Mouse (Mus musculus) naive thymus-derived CD4-positive, alpha-beta T cell, adult 2 months (primary cell): ENCODE data around the gene Capn8.
A peak's percentile ranks its signal among the peaks of the same experiment; 100 is the strongest.
"Not testable (repeated sequence)": the region's sequence is repeated elsewhere in the genome, so short reads cannot be mapped to it uniquely, and the experiment has no call there.

Experiments used
- DNase-seq: peaks from one replicate; pipeline ENCODE4 v3.0.0-alpha.2; 2011; ENCODE audit warnings: low read depth

Gene Capn8

DNA sequence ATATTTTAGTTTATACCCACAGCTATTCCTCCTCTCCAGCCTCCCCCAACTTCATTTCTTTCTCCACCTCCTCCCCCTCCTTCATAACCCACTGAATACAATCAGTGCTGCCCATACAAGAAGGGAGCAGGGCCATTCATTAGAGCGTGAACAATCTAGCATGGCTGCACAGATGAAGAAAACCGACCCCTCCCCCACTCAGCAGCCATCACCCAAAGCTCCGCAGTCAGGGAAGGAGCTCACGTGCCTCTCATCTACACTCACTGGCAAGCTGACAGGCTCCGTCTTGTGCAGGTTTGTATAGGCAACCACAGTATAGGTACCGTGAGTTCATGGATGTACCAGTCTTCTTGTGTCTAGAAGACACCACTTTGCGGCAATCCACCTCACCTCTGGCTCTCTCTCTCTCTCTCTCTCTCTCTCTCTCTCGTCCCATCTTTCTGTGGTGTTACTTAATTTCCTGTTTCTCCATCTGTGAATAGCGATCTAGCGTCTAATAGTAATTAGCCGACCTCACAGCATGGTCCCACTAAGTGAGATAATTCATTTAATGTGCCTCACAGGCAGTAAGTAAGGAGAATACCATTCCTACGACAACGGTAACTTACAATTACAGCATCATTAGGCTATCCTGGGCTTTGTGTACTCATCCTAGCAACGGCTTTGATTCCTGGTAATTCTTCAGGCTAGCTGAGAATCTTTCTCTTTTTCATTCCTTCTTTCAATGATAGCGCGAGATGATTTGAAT is 53.6 kb downstream of the Capn8 start:
- no peak for DNase-seq

DNA sequence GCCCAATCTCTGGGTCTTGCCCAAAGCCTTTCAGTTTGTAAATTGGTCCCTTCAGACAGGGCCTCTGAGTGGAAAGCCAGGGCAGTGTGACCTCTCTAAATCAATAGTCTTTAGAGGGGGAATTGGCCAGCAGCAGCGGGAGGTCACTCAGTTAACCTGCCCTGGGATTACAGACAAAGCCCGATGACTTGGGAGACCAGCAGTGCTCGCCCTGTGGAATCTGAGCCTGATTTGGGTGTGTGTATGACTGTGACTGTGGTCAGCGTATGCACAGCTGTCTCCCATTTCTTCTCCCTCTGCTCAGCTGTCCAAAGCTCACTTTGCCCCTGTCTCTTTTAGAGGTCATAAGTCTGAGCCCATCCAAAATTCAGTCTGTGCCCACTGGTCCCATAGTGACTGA is 55.7 kb downstream of the Capn8 start:
- no peak for DNase-seq

DNA sequence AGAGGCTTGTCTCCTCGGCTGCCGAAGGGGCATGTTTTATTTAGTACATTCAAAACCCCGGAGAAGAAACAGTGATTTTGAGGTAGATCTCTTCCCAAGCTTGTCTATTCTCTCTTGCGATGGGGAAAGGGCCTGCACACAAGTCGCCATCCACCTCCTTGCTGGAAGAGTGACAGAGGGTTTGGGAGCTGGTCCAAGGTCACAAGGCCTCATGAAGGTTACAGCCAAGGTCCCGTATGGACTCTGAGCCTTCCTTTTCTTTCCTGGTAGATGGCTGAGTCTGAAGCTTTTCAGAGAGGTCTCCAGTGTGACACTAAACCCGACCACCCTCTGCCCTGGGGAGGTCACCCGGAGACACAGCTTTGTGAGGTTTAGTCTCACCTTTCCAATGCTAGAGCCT is 56.4 kb downstream of the Capn8 start:
- no peak for DNase-seq

DNA sequence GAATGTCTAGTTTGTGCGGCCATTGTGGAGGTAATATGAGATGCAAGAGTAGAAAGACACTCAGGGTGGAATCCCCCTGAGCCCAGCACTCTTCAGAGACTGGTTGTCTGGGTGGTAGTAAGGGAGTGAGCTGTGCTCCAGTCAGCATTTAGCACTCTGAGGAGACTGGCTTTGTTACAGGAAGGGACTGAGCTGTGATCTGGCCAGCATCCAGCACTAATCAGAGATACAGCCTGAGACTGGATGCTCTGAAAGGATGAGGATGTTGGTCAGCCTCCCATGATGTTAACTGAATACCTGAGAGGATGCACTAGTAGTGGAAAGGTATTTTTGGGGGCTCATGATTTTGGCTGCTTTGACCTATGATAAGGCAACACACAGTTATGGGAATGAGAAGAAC is 61.4 kb downstream of the Capn8 start:
- no peak for DNase-seq

DNA sequence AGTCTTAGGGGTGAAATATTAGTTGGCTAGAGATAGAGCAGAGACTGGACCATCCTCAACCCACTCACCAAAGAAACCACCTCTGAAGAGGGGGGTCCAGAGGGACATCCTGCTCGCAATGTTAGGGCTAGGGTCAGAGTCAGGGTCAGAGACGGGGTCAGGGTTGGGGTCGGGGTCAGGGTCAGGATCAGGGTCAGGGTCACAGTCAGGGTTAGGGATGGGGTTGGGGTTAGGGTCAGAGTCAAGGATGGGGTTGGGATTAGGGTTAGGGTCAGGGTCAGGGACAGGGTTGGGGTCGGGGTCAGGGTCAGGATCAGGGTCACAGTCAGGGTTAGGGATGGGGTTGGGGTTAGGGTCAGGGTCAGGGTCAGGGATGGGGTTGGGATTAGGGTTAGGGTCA is 64.4 kb downstream of the Capn8 start:
- no peak for DNase-seq

DNA sequence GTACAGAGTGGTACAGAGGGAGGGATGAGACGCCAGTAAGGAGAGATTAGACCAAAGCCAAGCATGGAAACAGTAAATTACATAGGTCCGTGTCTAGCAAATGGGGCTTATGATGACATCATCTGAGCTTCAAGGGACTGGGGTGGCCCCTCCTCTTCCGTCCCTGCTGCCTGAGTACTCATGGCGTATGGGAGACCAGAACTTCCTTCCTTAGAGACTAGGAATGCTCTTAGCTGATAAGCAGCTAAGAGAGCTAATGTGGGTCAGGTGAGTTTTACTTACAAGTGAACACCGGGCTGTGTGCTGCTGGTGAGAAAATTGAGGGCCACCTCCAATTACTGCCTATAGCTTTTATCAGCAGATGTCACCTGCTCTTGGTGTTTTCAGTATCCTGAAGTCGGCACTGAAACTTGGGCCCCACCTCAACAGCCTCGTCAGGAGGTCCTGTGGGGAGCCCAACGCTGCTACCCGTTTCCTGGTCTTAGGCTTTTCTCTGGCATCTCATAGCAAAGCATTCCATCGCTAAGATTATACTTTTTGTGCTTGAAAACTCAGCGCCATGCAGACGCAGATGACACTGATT is 69.0 kb downstream of the Capn8 start:
- no peak for DNase-seq

DNA sequence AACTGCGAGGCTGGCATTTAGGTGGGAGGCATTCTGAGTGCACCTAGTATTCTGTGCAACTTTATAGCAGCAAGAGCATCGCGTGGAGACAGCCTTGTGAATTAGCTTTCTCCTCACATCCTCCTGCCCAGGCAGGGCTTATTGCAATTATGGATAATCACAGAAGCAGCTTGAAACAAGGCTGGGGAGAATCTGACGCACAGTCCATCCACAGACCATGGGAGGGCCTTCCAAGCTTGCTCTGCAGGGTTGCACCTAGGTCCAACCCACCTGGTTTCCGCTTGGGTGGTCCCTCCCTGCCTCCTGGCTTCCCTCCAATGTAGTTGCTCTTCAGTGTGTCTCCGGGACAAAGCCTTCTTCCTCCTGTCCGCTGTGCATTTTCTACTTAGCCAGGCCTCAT is 74.2 kb downstream of the Capn8 start:
- DNase-seq: no peak

DNA sequence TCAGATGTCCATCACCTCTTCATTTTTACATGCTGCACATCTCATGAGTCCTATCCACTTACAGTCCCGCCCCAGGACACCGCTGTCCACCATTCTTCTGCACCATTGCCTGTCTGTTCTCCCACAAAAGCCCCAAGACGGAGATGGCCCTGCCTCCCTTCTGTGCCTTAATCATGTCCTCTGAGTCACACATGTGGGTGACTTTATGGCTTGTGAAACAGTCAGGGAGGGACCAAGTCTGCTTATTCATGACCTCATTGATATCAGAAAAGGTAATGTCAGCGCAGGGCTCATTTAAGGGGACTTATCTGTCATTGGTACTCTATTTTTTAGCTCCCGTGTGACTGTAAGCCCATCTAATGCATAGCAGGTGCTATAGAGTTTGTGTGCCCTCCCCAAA is 74.6 kb downstream of the Capn8 start:
- no peak for DNase-seq

DNA sequence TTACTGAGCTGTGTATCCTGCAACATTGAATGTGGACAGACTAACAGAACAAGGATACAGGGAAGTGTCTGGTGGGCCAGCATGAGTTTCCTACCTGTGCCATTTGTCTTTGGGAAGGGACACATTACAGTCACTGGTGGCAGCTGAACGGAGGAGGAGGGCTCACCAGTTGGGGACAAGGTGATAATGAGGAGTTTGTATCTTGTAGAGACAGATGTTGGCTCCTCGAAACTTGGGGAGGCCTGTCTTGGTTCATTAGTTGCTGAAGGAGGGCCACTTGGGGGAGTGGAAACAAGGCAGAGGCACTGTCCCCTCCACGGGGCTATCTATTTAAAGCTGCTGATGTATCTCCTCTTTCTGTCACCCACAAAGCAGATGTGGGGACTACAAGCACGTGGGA is 75.3 kb downstream of the Capn8 start:
- DNase-seq: no peak

DNA sequence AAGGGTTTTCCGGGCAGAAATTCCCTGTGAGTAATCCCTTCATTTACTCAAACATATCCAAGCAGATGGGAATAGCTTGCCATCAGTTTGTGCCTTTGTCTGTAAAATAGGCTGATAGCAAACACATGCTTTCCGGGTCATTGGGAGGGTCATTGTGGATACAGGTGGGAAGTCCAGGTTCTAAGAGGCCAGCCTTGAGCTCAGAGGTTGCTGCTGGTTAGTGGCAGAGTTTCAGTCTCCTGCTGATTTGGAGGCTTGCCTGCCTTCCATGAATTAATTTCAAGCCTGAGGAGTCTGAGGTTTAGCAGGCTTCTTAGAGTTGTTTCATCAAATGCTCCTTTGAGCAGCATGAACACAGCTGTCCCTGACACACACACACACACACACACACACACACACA is 78.0 kb downstream of the Capn8 start:
- DNase-seq: no peak

DNA sequence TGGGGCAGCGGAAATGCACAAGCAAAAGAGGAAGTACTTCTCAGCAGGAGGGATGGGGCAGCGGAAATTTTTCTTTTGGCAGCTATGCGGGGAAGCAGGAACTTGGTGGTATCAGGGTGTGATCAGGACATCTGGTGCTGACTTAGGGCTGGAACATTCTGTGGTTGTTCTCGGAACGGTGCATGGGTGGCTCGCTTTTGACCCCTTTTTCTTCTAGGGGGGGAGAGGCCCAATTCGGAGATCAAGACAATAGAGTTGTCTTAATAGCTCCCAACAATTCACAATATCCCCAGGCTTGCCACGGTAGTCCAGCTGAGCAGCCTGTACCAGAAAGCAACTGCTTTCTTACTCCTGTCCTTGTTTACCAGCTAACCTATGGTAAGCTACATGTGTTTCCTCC is 79.6 kb downstream of the Capn8 start:
- not testable (repeated sequence) for DNase-seq

DNA sequence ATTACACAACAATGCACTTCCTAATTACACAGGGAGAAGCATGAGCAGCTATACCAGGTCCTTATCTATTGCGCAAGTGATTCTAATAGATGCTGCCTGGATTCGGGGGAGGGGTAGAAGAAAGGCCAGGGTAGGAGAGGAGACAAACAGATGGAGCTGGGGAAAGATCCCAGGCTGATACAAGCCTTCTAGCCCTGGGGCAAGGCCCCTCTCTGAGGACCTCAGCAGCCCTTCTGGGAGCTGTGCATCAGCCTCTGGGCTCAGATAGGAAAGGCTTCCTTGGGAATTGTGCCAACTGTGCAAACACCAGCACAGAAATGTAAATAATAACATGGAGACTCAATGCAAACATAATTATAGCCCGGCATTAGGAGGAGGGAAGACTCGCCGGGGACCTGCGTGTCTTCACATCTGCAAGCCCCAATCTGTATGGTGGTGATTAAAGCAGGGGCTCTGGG is 80.4 kb downstream of the Capn8 start:
- no peak for DNase-seq

DNA sequence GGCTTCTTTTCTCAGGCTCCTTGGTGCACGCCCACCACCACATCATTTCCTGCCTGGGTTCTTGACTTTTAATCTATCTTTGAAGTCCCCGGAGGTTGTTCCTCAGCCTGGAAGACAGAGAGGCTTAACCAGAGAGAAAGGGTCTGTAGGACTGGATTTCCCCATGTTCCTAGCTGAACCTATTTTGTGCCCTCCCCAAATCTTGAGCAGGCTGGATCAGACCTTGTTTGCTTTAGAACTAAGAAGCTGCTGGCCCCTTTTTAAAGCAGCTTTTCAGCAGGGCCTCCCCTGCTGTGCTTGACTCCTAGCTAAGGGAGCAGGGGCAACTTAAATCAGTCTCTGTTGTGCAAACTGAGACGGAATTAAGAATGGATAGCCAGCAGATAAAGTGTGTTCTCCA is 82.0 kb downstream of the Capn8 start:
- no peak for DNase-seq

DNA sequence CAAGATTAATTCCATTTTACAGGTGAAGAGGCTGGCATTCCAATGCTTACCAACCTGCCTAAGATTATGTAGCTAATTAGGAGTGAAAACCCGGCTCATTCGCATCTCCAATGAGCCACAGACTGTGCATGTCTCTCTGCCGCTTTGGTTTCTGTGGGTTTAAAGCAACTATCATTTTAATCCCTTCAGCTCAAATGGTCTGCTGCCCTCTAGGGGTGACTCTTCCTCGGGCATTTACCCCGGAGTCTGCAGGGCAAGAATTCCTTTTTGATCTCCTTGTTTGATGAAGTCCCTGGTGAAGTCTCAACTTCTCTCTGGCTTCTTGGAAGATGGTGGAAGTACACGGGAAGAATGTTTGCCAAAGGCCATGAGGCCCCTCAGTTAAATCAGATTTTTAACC is 93.0 kb downstream of the Capn8 start:
- DNase-seq: peak; percentile 64

DNA sequence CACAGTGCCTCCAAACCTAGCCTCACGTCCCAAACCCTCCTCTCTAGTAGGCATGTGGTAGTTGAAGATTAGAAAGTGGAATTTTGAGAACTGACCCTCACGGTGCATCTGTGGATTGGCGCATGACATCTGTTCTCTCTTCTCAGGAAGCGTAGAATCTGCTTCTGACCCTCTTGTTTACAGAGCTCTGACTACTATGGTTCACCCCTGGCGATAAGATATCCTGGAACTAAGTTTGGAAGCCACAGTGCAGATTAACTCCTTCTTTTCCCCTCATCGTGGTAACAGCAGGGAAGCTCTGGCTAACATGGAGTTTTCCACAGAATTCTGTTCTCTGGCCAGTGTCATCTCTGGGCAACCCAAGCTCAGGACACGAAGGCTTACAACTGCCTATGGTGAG is 95.6 kb downstream of the Capn8 start:
- no peak for DNase-seq

DNA sequence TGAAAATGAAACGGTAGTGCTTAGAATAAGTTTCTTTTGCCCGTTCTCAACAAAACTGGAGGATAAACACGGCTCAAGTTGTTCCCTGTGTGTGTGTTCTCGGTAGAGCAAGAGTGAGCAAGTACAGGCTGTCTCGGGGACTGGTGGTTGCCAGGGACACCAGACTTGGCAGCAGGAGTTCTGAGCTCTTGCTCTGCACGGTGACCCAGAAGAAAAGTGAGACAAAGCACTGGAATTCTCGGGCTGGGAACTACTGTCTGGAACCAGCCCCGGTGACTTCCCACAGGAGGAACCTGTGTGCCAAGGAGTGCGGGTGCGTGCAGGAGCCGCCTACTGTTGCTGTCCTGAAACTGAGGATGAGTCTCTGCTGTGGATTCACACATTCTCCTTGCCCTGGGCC is 98.9 kb downstream of the Capn8 start:
- DNase-seq: no peak

DNA sequence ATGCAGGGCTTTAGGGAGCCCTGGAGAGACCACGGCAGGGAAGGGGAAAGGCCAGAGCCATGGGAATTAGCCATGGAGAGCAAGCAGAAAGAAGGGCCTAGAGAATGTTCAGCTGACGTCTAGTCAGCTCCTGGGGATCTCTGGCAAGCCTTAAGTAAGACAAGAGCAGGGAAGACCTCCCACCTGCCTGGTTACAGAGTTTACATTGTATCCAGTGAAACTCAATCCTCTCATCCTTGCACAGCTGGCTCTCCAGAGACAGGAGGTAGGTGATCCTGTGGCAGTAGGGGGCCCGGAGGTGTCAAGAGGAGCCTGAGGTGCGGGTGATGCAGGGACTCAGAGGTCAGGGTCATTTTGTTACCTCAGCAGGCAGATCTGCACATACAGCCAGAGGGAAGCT is 100.0 kb downstream of the Capn8 start:
- no peak for DNase-seq

DNA sequence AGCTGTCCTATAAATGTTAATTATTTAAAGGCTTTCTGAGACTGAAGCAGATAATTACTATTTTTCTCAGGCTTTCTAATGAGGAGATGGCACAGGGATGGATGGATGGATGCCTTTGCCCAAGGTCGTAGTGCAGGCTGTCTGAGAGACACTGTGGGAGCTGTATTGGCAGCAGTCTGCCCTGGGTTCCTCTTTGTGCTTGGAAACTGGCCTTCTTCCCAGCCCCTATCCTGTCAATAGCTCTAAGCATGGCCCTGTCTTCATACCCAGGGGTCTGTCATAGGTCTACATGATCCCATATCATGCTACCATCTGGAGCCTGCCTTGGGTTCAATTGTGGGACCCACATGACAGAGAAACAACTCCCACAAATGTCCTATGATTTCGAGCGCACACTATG is 102.5 kb downstream of the Capn8 start:
- DNase-seq: no peak

DNA sequence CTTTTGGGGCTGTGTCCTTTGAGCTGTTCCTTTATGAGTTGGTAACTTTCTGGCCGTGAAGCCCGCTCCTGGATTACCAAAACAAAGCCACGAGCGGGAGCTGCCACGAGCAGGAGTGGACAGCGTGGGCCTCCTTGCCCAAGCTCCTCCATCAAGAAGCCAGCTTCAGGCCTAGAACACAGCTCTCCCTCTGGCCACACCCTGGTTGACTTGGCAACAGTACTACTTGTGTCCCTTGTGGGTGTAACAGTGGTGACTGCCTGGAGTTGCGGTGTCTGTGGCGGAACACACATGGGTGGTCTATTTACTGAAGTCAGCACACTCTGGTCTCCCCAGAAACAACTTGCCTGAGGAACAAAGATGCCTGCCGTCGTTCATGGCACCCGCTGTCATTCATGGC is 104.9 kb downstream of the Capn8 start:
- no peak for DNase-seq

DNA sequence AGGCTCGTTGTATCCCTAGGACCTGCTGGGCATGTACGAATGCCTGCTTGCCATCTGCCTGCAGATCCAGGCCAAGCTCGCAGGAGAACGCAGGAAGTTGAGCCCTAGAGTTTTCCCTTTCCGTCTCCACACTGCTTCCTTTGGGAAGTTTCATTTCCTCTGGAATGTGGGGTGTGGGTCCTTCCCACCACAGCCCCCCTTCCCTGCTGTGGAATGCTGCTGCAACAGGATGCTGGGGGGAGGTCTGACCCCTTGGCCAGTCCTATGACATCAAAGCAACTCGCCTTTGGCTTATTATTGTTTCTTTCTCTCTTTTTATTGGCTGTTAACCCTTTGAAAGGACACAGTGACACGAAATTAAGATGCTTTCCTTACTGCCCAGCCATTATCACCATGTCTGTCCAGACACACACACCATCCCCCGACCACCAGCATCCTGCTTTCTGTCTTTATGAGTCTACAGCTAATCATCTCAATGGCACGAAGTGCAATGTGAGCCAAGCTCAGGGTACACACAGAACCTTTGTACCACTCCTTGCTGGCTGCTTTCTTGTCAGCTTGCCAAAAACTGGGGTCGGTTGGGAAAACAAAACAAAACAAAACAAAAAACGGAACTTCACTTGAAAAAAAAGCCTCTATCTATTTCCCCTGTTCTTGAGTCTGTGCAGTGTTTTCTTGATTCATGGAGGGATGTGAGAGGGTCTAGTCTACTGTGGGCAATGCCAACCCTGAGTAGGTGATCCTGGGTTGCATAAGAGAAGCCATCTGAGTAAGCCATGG is 105.9 kb downstream of the Capn8 start:
- DNase-seq: no peak

DNA sequence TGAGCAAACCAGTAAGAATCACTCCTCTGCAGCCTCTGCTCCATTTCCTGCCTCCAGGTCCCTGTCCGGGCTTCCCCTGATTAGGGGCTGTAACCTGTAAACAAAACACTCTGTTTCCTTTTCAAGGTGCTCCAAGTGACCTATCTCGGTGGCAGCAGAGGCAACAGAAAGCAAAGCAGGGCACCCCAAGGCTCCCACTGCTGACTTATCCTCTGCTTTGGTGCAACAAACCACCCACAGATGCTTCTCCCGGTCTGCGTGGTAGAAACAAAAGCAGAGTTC is 106.5 kb downstream of the Capn8 start:
- DNase-seq: no peak

DNA sequence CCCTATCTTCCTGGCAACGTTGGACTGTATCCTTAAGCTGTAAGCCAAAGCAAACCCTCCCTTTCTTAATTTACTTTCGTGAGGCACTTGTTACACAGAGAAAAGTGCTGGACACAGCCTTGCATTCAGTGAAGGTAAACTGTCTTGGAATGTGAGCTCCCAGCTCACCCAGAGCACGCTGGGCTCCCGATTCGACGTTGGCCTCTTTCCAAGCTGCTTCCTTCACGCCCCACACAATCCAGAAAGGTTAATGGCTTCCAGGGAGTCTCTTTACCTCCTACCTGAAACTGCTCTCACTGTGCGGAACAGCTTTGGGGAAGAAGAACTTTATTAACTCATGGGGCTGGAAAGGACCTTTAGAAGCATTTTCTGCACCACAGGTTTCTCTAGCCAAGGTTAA is 110.5 kb downstream of the Capn8 start:
- DNase-seq: no peak

DNA sequence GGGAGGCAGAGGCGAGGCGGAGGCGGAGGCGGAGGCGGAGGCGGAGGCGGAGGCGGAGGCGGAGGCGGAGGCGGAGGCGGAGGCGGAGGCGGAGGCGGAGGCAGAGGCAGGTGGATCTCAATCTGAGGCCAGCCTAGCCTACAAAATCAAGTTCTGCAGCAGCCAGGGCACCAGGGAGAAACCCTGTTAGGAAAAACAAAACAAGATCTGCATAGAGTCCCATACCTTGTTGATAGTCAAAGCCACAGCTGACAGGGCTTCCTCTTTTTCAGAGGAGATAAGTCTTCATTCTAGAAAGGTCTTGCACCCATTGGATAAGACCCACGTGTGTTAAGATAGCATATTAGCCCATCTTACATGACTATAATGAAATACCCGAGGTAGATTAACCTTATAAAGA is 113.3 kb downstream of the Capn8 start:
- no peak for DNase-seq

DNA sequence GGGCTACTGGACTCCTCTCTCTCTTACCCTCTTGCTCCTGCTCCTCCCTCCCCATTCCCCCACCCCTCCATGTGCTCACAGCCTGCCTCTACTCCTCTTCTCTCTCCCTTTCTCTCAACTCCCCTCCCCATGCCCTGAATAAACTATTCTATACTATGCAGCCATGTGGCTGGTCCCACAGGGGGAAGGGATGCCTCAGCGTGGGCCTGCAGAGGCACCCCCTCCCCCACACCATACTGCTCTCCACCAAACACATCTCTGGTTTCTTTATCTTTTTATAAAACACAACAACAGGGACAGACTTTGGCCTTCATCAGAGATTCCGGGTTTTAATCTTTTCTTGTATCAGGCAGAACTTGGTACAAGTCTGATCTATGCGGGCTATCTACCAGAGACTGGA is 114.4 kb downstream of the Capn8 start:
- no peak for DNase-seq
